Mouse (Mus musculus): ENCODE measurements around the gene Gpr135. TPM values are rescaled to one million over a fixed set of nuclear protein-coding genes. Genes with fewer than 3 reads are reported as not detected.

Gpr135 gene
- polyA plus RNA-seq, 1 experiment: 1.1 TPM

DNA sequence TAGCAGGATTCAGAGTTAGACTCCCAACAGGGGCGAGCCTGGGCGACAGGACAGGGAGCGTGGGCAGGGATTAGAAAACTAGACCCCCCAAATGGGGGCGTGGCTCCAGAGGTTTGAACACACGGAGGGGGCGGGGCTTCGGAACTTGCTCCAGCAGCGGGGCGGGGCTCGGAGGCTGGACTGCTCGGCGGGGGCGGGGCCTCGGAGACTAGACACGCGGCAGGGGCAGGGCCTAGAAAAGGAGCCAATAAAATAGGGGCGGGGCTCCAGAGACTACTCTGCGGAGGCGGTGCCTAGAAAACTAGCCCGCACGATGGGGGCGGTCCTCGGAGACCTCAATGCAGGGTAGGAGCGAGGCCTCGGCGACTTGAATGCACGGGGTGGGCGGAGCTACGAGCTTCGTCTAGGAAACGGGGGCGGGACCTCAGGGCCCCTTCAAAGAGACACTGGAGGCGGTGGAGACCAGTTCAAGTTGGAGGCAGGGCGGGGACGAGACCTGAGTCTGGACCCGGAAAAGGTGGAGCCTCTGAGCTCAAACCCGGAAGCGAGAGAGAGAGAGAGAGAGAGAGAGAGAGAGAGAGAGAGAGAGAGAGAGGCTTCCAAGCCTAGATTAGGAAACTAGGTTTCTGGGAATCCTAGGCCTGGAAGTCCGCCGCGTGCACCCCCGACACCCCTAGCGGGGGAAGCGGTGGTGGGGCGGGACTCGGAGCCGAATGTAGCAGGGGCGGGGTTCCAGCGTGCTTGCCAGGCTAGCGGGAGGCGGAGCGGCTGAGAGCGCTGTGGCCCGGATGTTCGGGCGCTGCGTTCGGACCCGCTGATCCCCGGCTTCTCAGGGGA is 14.6 kb upstream of the Gpr135 start, which contains the start of the genes L3hypdh and Jkamp:
L3hypdh (minus strand) TSS at position 111 of the 837 bp plus-strand sequence.
Jkamp (plus strand) TSS at position 261 of the 837 bp plus-strand sequence.
- H3K4me1 ChIP-seq (ENCODE audit: control insufficient read depth, insufficient read depth, low read length): no peaks in the 10 kb centered on the region
- TF ChIP-seq CTCF (IDR thresholded peaks at IDR 0.05; ENCODE audit: borderline replicate concordance, insufficient read depth, low read length): no peak
- peak; percentile 70 for TF ChIP-seq POLR2A (IDR thresholded peaks at IDR 0.05; ENCODE audit: low read depth, low read length)
- peak within 1 kb of the TSS; percentile 84 for H3K27ac ChIP-seq (ENCODE audit: insufficient read depth, low read length)
- peak within 1 kb of the TSS; percentile 74 for H3K4me3 ChIP-seq (ENCODE audit: insufficient read depth, low read length)

GRCm38 (mm10) chr12:72085024-72085328 is 14.1 kb upstream of the Gpr135 start:
- no peak for TF ChIP-seq CTCF (IDR thresholded peaks at IDR 0.05; ENCODE audit: borderline replicate concordance, insufficient read depth, low read length)
- no peak for TF ChIP-seq POLR2A (IDR thresholded peaks at IDR 0.05; ENCODE audit: low read depth, low read length)
- peak overlapping the region; percentile 46 for H3K4me3 ChIP-seq (ENCODE audit: insufficient read depth, low read length)
- H3K27ac ChIP-seq (ENCODE audit: insufficient read depth, low read length): 0 out of 2 replicates have a peak overlapping the region, but pooled peaks have one; percentile 8
- H3K4me1 ChIP-seq (ENCODE audit: control insufficient read depth, insufficient read depth, low read length): no peaks in the 10 kb centered on the region

DNA sequence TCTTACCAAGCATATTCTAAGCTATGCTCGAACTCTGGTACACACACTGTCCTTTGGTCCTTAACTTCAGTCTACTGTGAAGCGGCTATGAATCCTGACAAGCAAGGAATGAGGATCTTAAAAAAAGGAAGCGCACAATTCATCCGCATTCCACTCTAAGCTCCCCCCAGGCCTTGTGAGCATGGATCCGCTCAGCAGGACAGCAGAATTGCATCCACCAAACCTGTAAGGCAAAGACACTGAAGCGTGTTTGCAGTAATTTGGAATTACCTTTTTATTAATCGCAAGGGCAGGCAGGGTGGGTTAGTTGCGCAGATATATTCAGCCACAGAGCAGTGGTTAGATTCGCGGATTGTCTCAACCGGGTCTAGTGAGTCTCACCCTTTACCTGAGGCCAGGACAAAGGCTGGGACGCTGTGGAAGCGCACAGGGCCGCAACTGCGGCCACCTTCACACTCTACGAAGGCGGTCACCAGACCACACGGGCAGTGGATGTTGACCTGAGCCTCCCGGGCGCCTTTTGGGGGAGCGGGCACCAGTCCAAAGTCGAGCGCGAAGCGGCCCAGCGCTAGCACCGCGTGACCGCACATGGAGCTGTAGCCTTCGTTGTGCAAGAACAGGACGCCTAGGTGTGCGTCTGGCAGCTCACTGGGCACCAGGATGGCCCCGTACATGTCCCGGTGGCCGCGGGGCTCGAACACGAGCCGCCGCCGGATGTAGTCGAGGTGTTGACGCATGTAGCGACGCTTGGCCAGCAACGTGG is 13.5 kb upstream of the Gpr135 start:
- peak overlapping the region; percentile 46 for H3K4me3 ChIP-seq (ENCODE audit: insufficient read depth, low read length)
- no peaks in the 10 kb centered on the region for H3K4me1 ChIP-seq (ENCODE audit: control insufficient read depth, insufficient read depth, low read length)
- 0 out of 2 replicates have a peak overlapping the region, but pooled peaks have one; percentile 8 for H3K27ac ChIP-seq (ENCODE audit: insufficient read depth, low read length)
- peak; percentile 50 for TF ChIP-seq POLR2A (IDR thresholded peaks at IDR 0.05; ENCODE audit: low read depth, low read length)
- no peak for TF ChIP-seq CTCF (IDR thresholded peaks at IDR 0.05; ENCODE audit: borderline replicate concordance, insufficient read depth, low read length)

- no peak for TF ChIP-seq POLR2A (IDR thresholded peaks at IDR 0.05; ENCODE audit: low read depth, low read length)
- no peak for TF ChIP-seq CTCF (IDR thresholded peaks at IDR 0.05; ENCODE audit: borderline replicate concordance, insufficient read depth, low read length)
- Histone ChIP-seq H3K4me1 (ENCODE audit: control insufficient read depth, insufficient read depth, low read length) (no peaks in the 10 kb centered on the region), H3K27ac (ENCODE audit: insufficient read depth, low read length) (no peak overlapping the region), H3K4me3 (ENCODE audit: insufficient read depth, low read length) (no peak overlapping the region)
Measured at GRCm38 (mm10) chr12:72083265-72083664, 12.3 kb upstream of the Gpr135 start.

DNA sequence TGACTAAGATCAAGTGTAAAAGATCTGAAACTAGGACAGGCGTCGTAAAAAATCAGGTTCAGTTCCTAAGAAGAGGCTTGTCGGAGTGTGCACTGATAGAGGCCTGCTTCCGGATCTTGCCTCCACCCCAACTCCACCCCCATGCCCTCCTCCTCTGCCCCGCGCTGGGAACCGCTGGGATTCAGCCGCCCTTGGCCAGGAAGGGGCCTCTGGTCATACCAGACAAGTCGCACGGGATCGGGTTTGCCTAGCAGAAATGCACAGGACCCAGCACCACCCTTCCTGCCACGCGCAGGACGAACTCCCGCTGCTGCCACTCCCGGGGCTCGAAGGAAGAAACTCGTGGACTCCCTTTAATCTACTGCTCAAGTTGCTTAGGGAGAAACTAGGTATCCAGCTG is 11.4 kb upstream of the Gpr135 start:
- Histone ChIP-seq H3K27ac (ENCODE audit: insufficient read depth, low read length) (no peak overlapping the region), H3K4me3 (ENCODE audit: insufficient read depth, low read length) (no peak overlapping the region), H3K4me1 (ENCODE audit: control insufficient read depth, insufficient read depth, low read length) (no peaks in the 10 kb centered on the region)
- TF ChIP-seq POLR2A (IDR thresholded peaks at IDR 0.05; ENCODE audit: low read depth, low read length) (no peak), CTCF (IDR thresholded peaks at IDR 0.05; ENCODE audit: borderline replicate concordance, insufficient read depth, low read length) (no peak)

DNA sequence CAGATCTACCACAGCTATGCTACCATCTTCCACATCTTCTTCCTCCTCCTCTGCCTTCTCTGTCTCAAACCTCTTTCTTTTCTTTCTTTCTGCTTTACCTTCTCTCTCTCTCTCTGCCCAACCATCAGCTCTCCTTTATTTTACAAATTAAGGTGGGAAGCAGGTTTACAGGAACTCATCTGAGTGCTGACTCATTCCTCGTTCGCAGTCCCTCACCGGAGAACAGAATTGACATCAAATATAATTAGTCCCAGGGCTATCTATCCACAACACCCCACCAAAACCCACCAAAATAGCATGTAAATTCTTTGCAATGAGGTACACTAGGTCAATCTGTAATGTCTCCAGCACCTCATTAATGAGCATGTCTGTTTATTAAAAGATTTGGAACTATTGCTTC is 11.0 kb upstream of the Gpr135 start:
- TF ChIP-seq POLR2A (IDR thresholded peaks at IDR 0.05; ENCODE audit: low read depth, low read length) (no peak), CTCF (IDR thresholded peaks at IDR 0.05; ENCODE audit: borderline replicate concordance, insufficient read depth, low read length) (no peak)
- Histone ChIP-seq H3K27ac (ENCODE audit: insufficient read depth, low read length) (no peak overlapping the region), H3K4me1 (ENCODE audit: control insufficient read depth, insufficient read depth, low read length) (no peaks in the 10 kb centered on the region), H3K4me3 (ENCODE audit: insufficient read depth, low read length) (no peak overlapping the region)

GRCm38 (mm10) chr12:72078248-72078647 is 7.3 kb upstream of the Gpr135 start:
- Histone ChIP-seq H3K4me3 (ENCODE audit: insufficient read depth, low read length) (no peak overlapping the region), H3K27ac (ENCODE audit: insufficient read depth, low read length) (no peak overlapping the region), H3K4me1 (ENCODE audit: control insufficient read depth, insufficient read depth, low read length) (no peaks in the 10 kb centered on the region)
- no peak for TF ChIP-seq CTCF (IDR thresholded peaks at IDR 0.05; ENCODE audit: borderline replicate concordance, insufficient read depth, low read length)
- no peak for TF ChIP-seq POLR2A (IDR thresholded peaks at IDR 0.05; ENCODE audit: low read depth, low read length)

DNA sequence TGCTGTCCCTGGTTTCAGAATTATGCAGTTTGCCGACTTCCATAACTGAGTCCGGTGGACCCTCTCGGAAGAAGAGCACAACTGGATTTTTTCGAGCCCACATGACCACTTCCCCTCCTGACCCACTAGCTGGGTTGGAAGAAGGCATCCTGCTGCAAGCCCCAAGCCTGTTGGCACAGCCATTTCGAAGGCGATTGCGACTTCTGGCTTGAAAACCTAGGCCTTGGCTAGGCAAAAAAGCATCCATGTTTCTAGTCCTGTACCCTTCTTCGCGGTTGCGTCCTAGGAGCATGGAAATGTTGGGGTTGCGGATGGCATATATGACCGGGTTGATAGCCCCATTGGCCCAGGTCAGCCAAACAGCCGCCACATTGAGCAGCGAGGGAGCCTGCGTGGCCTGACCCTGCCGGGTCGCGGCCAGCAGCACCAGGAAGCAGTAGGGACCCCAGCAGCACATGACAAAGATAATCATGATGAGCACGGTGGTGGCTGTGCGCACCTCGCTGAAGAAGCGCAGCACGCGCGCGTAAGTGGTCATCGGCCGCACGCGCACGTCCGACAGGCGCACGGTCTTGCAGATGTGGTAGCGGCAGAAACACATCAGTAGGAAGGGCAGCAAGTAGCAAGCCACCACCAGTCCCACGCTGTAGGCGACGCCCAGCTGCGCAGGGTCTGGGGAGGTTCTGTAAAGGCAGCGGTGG is 1.1 kb downstream of the Gpr135 start:
- TF ChIP-seq CTCF (IDR thresholded peaks at IDR 0.05; ENCODE audit: borderline replicate concordance, insufficient read depth, low read length): no peak
- no peak for TF ChIP-seq POLR2A (IDR thresholded peaks at IDR 0.05; ENCODE audit: low read depth, low read length)
- Histone ChIP-seq H3K27ac (ENCODE audit: insufficient read depth, low read length) (no peak overlapping the region), H3K4me3 (ENCODE audit: insufficient read depth, low read length) (peak overlapping the region; percentile 37), H3K4me1 (ENCODE audit: control insufficient read depth, insufficient read depth, low read length) (no peaks in the 10 kb centered on the region)

- no peak overlapping the region for H3K27ac ChIP-seq (ENCODE audit: insufficient read depth, low read length)
- H3K4me1 ChIP-seq (ENCODE audit: control insufficient read depth, insufficient read depth, low read length): no peaks in the 10 kb centered on the region
- TF ChIP-seq CTCF (IDR thresholded peaks at IDR 0.05; ENCODE audit: borderline replicate concordance, insufficient read depth, low read length) (no peak), POLR2A (IDR thresholded peaks at IDR 0.05; ENCODE audit: low read depth, low read length) (no peak)
- H3K4me3 ChIP-seq (ENCODE audit: insufficient read depth, low read length): no peak overlapping the region
Measured at GRCm38 (mm10) chr12:72057780-72058179, 13.1 kb downstream of the Gpr135 start.

Data from embryonic fibroblast, embryonic 13.5 days (primary cell).